Mouse (Mus musculus) G1E (cell line): Measurements from ENCODE around the gene Specc1l.

ENCODE experiments used
- CTCF ChIP-seq: IDR thresholded peaks from 2 replicates; pipeline ENCODE4 v1.5.1; 2012; ENCODE audit warnings: low read depth, low read length, inconsistent platforms, mixed read lengths
- GATA1 ChIP-seq: IDR thresholded peaks from 2 replicates; pipeline ENCODE4 v1.6.1; 2012; ENCODE audit warnings: borderline replicate concordance, low read length, inconsistent platforms, mixed read lengths
- GATA2 ChIP-seq: IDR thresholded peaks from 2 replicates; pipeline ENCODE4 v1.6.1; 2012; ENCODE audit warnings: low read depth, low read length, inconsistent platforms, borderline replicate concordance
- TAL1 ChIP-seq: conservative IDR thresholded peaks from 2 replicates; pipeline ENCODE4 v1.6.1; 2012; ENCODE audit warnings: low read depth, low read length, inconsistent platforms, mixed read lengths

GRCm38 (mm10) chr10:75290650-75291049 is 78.8 kb downstream of the Specc1l start:
- TF ChIP-seq CTCF (no peak), TAL1 (no peak), GATA1 (no peak), GATA2 (no peak)
